Mouse (Mus musculus): ENCODE data around the gene Ttc23. TPM values are rescaled to one million over a fixed set of nuclear protein-coding genes. Genes with fewer than 3 reads are reported as not detected.

Ttc23 gene
- polyA plus RNA-seq, 1 experiment from 2014 or later = 59.6 TPM

GRCm38 (mm10) chr7:67713820-67714510, 66.8 kb downstream of the Ttc23 start:
- Histone ChIP-seq H3K27ac (no peak overlapping the region), H3K4me3 (no peak overlapping the region)
- no peak for DNase-seq (ENCODE audit: low spot score)

GRCm38 (mm10) chr7:67715176-67715575, 68.0 kb downstream of the Ttc23 start:
- no peaks in the 10 kb centered on the region for H3K27me3 ChIP-seq (ENCODE audit: low read depth, poor library complexity, severe bottlenecking)
- WGBS = 85% methylated on average over 7 of the region's 7 CpGs
- no peaks in the 10 kb centered on the region for H3K9me3 ChIP-seq (replicated peaks)
- 0 out of 2 replicates have a peak overlapping the region, but pooled peaks have one; percentile 19 for H3K27ac ChIP-seq
- H3K36me3 ChIP-seq = peaks cover 97% of the 10 kb centered on the region
- no peak for DNase-seq (ENCODE audit: low spot score)
- no peak overlapping the region for H3K4me3 ChIP-seq
- no peaks in the 10 kb centered on the region for H3K4me1 ChIP-seq

More at GRCm38 (mm10) chr7:67713820-67714510, 66.8 kb downstream of the Ttc23 start:
- Histone ChIP-seq H3K9me3 (replicated peaks) (no peaks in the 10 kb centered on the region), H3K27me3 (ENCODE audit: low read depth, poor library complexity, severe bottlenecking) (no peaks in the 10 kb centered on the region), H3K36me3 (peaks cover 97% of the 10 kb centered on the region), H3K4me1 (no peaks in the 10 kb centered on the region)
- WGBS = 90% methylated on average over 19 of the region's 19 CpGs

GRCm38 (mm10) chr7:67716213-67716878, 69.1 kb downstream of the Ttc23 start:
- DNase-seq (ENCODE audit: low spot score) = no peak
- no peak overlapping the region for H3K4me3 ChIP-seq
- no peak overlapping the region for H3K27ac ChIP-seq
- no peaks in the 10 kb centered on the region for H3K9me3 ChIP-seq (replicated peaks)
- peaks cover 95% of the 10 kb centered on the region for H3K36me3 ChIP-seq
- H3K4me1 ChIP-seq = no peaks in the 10 kb centered on the region
- 89% methylated on average over 10 of the region's 11 CpGs for WGBS
- no peaks in the 10 kb centered on the region for H3K27me3 ChIP-seq (ENCODE audit: low read depth, poor library complexity, severe bottlenecking)

- Histone ChIP-seq H3K9me3 (replicated peaks) (no peaks in the 10 kb centered on the region), H3K36me3 (peaks cover 92% of the 10 kb centered on the region), H3K27me3 (ENCODE audit: low read depth, poor library complexity, severe bottlenecking) (no peaks in the 10 kb centered on the region), H3K4me1 (no peaks in the 10 kb centered on the region), H3K27ac (no peak overlapping the region), H3K4me3 (no peak overlapping the region)
- no peak for DNase-seq (ENCODE audit: low spot score)
- 87% methylated on average over 10 of the region's 10 CpGs for WGBS
These were observed 69.7 kb downstream of the Ttc23 start for GRCm38 (mm10) chr7:67716925-67717324.

- H3K36me3 ChIP-seq = peaks cover 92% of the 10 kb centered on the region
- DNase-seq (ENCODE audit: low spot score) = no peak
- no peaks in the 10 kb centered on the region for H3K27me3 ChIP-seq (ENCODE audit: low read depth, poor library complexity, severe bottlenecking)
- no peaks in the 10 kb centered on the region for H3K4me1 ChIP-seq
- no peaks in the 10 kb centered on the region for H3K9me3 ChIP-seq (replicated peaks)
- H3K27ac ChIP-seq = no peak overlapping the region
- WGBS = 87% methylated on average over 3 of the region's 3 CpGs
- H3K4me3 ChIP-seq = no peak overlapping the region
These were observed 70.3 kb downstream of the Ttc23 start for GRCm38 (mm10) chr7:67717520-67717919.

GRCm38 (mm10) chr7:67718804-67719203, 71.6 kb downstream of the Ttc23 start:
- DNase-seq (ENCODE audit: low spot score) = no peak
- no peaks in the 10 kb centered on the region for H3K9me3 ChIP-seq (replicated peaks)
- no peaks in the 10 kb centered on the region for H3K27me3 ChIP-seq (ENCODE audit: low read depth, poor library complexity, severe bottlenecking)
- no peak overlapping the region for H3K4me3 ChIP-seq
- 88% methylated on average over 8 of the region's 8 CpGs for WGBS
- H3K36me3 ChIP-seq = peaks cover 90% of the 10 kb centered on the region
- H3K4me1 ChIP-seq = no peaks in the 10 kb centered on the region
- no peak overlapping the region for H3K27ac ChIP-seq

GRCm38 (mm10) chr7:67722163-67722562, 75.0 kb downstream of the Ttc23 start:
- H3K36me3 ChIP-seq = peaks cover 90% of the 10 kb centered on the region
- WGBS = 49% methylated on average over 2 of the region's 2 CpGs
- H3K4me3 ChIP-seq = no peak overlapping the region
- no peak overlapping the region for H3K27ac ChIP-seq
- H3K9me3 ChIP-seq (replicated peaks) = no peaks in the 10 kb centered on the region
- no peak for DNase-seq (ENCODE audit: low spot score)
- H3K4me1 ChIP-seq = no peaks in the 10 kb centered on the region
- no peaks in the 10 kb centered on the region for H3K27me3 ChIP-seq (ENCODE audit: low read depth, poor library complexity, severe bottlenecking)

- WGBS = 69% methylated on average over 4 of the region's 4 CpGs
- Histone ChIP-seq H3K4me3 (no peak overlapping the region), H3K27ac (no peak overlapping the region), H3K27me3 (ENCODE audit: low read depth, poor library complexity, severe bottlenecking) (no peaks in the 10 kb centered on the region), H3K4me1 (no peaks in the 10 kb centered on the region), H3K9me3 (replicated peaks) (no peaks in the 10 kb centered on the region), H3K36me3 (peaks cover 90% of the 10 kb centered on the region)
- DNase-seq (ENCODE audit: low spot score) = no peak
These were observed 77.3 kb downstream of the Ttc23 start for GRCm38 (mm10) chr7:67724536-67724935.

GRCm38 (mm10) chr7:67725016-67725415, 77.8 kb downstream of the Ttc23 start:
- Histone ChIP-seq H3K4me1 (no peaks in the 10 kb centered on the region), H3K36me3 (peaks cover 85% of the 10 kb centered on the region), H3K27me3 (ENCODE audit: low read depth, poor library complexity, severe bottlenecking) (no peaks in the 10 kb centered on the region), H3K27ac (no peak overlapping the region), H3K9me3 (replicated peaks) (no peaks in the 10 kb centered on the region), H3K4me3 (no peak overlapping the region)
- DNase-seq (ENCODE audit: low spot score) = no peak
- WGBS = 66% methylated on average over 9 of the region's 9 CpGs

- H3K36me3 ChIP-seq = peaks cover 59% of the 10 kb centered on the region
- 90% methylated on average over 4 of the region's 4 CpGs for WGBS
- H3K9me3 ChIP-seq (replicated peaks) = no peaks in the 10 kb centered on the region
- H3K4me3 ChIP-seq = no peak overlapping the region
- no peak for DNase-seq (ENCODE audit: low spot score)
- no peaks in the 10 kb centered on the region for H3K27me3 ChIP-seq (ENCODE audit: low read depth, poor library complexity, severe bottlenecking)
- no peaks in the 10 kb centered on the region for H3K4me1 ChIP-seq
- no peak overlapping the region for H3K27ac ChIP-seq
These were observed 81.0 kb downstream of the Ttc23 start for GRCm38 (mm10) chr7:67728203-67728602.

GRCm38 (mm10) chr7:67728809-67729208, 81.6 kb downstream of the Ttc23 start:
- Histone ChIP-seq H3K9me3 (replicated peaks) (no peaks in the 10 kb centered on the region), H3K4me1 (no peaks in the 10 kb centered on the region), H3K27me3 (ENCODE audit: low read depth, poor library complexity, severe bottlenecking) (no peaks in the 10 kb centered on the region), H3K4me3 (no peak overlapping the region), H3K27ac (no peak overlapping the region), H3K36me3 (peaks cover 62% of the 10 kb centered on the region)
- no peak for DNase-seq (ENCODE audit: low spot score)
- WGBS = 91% methylated on average over 4 of the region's 4 CpGs

GRCm38 (mm10) chr7:67730431-67731110, 83.4 kb downstream of the Ttc23 start:
- no peaks in the 10 kb centered on the region for H3K27me3 ChIP-seq (ENCODE audit: low read depth, poor library complexity, severe bottlenecking)
- no peak overlapping the region for H3K27ac ChIP-seq
- peaks cover 54% of the 10 kb centered on the region for H3K36me3 ChIP-seq
- H3K4me1 ChIP-seq = no peaks in the 10 kb centered on the region
- 77% methylated on average over 5 of the region's 5 CpGs for WGBS
- no peak overlapping the region for H3K4me3 ChIP-seq
- DNase-seq (ENCODE audit: low spot score) = no peak
- no peaks in the 10 kb centered on the region for H3K9me3 ChIP-seq (replicated peaks)

GRCm38 (mm10) chr7:67732276-67732675, 85.1 kb downstream of the Ttc23 start:
- H3K27me3 ChIP-seq (ENCODE audit: low read depth, poor library complexity, severe bottlenecking) = no peaks in the 10 kb centered on the region
- WGBS = 92% methylated on average over 4 of the region's 4 CpGs
- H3K27ac ChIP-seq = no peak overlapping the region
- H3K4me1 ChIP-seq = peaks cover 9% of the 10 kb centered on the region
- no peaks in the 10 kb centered on the region for H3K9me3 ChIP-seq (replicated peaks)
- H3K36me3 ChIP-seq = peaks cover 37% of the 10 kb centered on the region
- DNase-seq (ENCODE audit: low spot score) = no peak
- no peak overlapping the region for H3K4me3 ChIP-seq
